Mouse (Mus musculus) embryonic facial prominence, embryonic 10.5 days (tissue): ENCODE results near the gene Hist1h2ak. TPM values are rescaled to one million over a fixed set of nuclear protein-coding genes. Genes with fewer than 3 reads are reported as not detected.
A peak's percentile ranks its signal among the peaks of the same experiment; 100 is the strongest.
"Not testable (repeated sequence)": the region's sequence is repeated elsewhere in the genome, so short reads cannot be mapped to it uniquely, and the experiment has no call there.

Experiments
- DNase-seq: peaks from one replicate; pipeline ENCODE4 v3.0.0-alpha.2; 2017; ENCODE audit warnings: low spot score
- H3K27ac ChIP-seq: fragments of 300-500 bp; sonication (generic); replicated peaks from 2 replicates; pipeline ENCODE4 v1.5.1; 2016; ENCODE audit warnings: mild to moderate bottlenecking
- H3K27me3 ChIP-seq: fragments of 300-500 bp; sonication (generic); replicated peaks from 2 replicates; pipeline ENCODE4 v1.6.1; 2016; ENCODE audit warnings: low read depth, mild to moderate bottlenecking; ENCODE audit not compliant: poor library complexity, severe bottlenecking
- H3K36me3 ChIP-seq: fragments of 300-500 bp; sonication (generic); replicated peaks from 2 replicates; pipeline ENCODE4 v1.6.1; 2016; ENCODE audit warnings: mild to moderate bottlenecking, moderate library complexity
- H3K4me1 ChIP-seq: fragments of 300-500 bp; sonication (generic); 2 replicates; pipeline ENCODE4 v1.6.1; 2016
- H3K4me3 ChIP-seq: fragments of 300-500 bp; sonication (generic); 2 replicates; pipeline ENCODE4 v1.5.1; 2016; ENCODE audit warnings: mild to moderate bottlenecking, moderate library complexity
- H3K9me3 ChIP-seq: fragments of 300-500 bp; sonication (generic); 2 replicates; pipeline ENCODE4 v1.6.1; 2016; ENCODE audit warnings: mild to moderate bottlenecking
- WGBS: fragments of 180-500 bp; shearing (Covaris S2); methylation state at CpG from one replicate; pipeline ENCODE4 v1.1.7; 2016; 5-methylcytosine and 5-hydroxymethylcytosine counted together
- polyA plus RNA-seq: library from polyadenylated mRNA; unstranded; fragments of >200 nt; fragmentation: Nextera tagmentation; extraction: Ambion mirVana; gene quantifications from 2 replicates; pipeline ENCODE4 v1.2.1, GENCODE M21; 2016

The Hist1h2ak gene
- polyA plus RNA-seq, 1 experiment from 2014 or later, result 21.7 TPM

DNA sequence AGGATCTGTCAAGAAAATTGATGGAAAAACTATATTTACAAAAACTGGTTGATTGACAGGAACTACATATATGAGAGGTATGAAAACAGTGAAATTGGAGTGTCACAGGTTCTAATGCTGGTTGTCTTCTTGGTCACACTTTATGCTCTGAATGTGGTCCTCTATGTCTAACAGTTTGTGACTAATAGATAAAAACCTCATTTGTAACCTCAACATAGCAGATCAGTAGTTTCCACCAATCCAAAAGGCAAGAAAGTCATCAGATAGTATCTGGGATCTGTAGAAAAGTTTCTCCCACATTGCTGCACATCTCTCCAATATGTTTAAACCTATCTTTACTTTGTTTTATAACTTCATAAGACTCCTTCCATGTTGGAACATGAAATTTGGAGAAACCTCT is 2.2 kb downstream of the Hist1h2ak start:
- Histone ChIP-seq H3K36me3 (no peaks in the 10 kb centered on the region), H3K27ac (peak overlapping the region; percentile 94), H3K9me3 (no peaks in the 10 kb centered on the region), H3K4me3 (peak overlapping the region; percentile 65), H3K27me3 (no peaks in the 10 kb centered on the region), H3K4me1 (peaks cover 46% of the 10 kb centered on the region)
- no peak for DNase-seq

DNA sequence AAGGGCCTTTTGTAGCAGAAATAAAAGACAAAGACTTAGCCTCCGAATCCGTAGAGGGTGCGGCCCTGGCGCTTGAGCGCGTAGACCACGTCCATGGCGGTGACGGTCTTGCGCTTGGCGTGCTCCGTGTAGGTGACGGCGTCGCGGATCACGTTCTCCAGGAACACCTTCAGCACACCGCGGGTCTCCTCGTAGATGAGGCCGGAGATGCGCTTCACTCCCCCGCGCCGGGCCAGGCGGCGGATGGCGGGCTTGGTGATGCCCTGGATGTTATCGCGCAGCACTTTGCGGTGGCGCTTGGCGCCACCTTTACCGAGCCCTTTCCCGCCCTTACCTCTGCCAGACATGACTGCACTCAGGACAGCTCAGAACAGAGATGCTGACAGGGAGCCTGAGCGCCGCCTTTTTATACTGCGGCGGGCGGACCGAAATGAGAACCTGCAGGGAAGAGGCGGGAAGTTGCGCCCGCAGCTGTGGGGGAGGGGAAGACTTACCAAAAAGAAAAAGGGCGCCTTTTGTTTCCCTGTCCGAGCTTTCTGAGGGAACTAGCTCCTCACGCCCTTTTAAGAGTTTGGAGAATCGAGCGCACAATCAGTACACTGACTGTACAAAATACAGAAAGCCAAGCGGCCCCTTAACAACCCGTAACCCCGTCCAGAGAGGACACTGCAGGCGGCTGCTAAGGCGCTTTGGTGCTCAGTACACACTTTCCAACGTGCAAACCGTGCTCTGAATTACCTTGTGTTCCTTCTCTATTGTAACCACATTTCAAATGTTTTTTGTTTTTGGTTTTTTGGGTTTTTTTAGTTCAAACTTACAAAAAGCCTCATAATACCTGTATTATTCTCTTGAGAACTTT is 3.2 kb downstream of the Hist1h2ak start, which contains the start of gene Hist1h4k:
Gene Hist1h4k, minus strand, starts transcription at position 347 of the 859 bp plus-strand sequence.
- not testable (repeated sequence) for H3K9me3 ChIP-seq, H3K27me3 ChIP-seq, H3K36me3 ChIP-seq
- WGBS, result under 1% methylated on average over 48 of the region's 56 CpGs
- peak; percentile 94 for DNase-seq
- H3K27ac ChIP-seq, result peak within 1 kb of the TSS; percentile 94
- peaks cover 41% of the 10 kb centered on the region for H3K4me1 ChIP-seq
- peak within 1 kb of the TSS; percentile 65 for H3K4me3 ChIP-seq

GRCm38 (mm10) chr13:21749387-21750158 is 4.1 kb downstream of the Hist1h2ak start:
- DNase-seq, result peak; percentile 63
- Histone ChIP-seq H3K27ac (peak overlapping the region; percentile 94), H3K4me1 (peaks cover 38% of the 10 kb centered on the region), H3K27me3 (no peaks in the 10 kb centered on the region), H3K36me3 (no peaks in the 10 kb centered on the region), H3K9me3 (no peaks in the 10 kb centered on the region), H3K4me3 (peak overlapping the region; percentile 65)
- 7% methylated on average over 5 of the region's 5 CpGs for WGBS

GRCm38 (mm10) chr13:21745006-21745405 is 8.6 kb downstream of the Hist1h2ak start:
- H3K9me3 ChIP-seq, result no peaks in the 10 kb centered on the region
- no peaks in the 10 kb centered on the region for H3K36me3 ChIP-seq
- H3K27ac ChIP-seq, result no peak overlapping the region
- peaks cover 16% of the 10 kb centered on the region; the same call in 1 of the 2 replicates for H3K4me1 ChIP-seq
- 92% methylated on average over 1 of the region's 1 CpGs for WGBS
- no peak for DNase-seq
- no peaks in the 10 kb centered on the region for H3K27me3 ChIP-seq
- no peak overlapping the region for H3K4me3 ChIP-seq

DNA sequence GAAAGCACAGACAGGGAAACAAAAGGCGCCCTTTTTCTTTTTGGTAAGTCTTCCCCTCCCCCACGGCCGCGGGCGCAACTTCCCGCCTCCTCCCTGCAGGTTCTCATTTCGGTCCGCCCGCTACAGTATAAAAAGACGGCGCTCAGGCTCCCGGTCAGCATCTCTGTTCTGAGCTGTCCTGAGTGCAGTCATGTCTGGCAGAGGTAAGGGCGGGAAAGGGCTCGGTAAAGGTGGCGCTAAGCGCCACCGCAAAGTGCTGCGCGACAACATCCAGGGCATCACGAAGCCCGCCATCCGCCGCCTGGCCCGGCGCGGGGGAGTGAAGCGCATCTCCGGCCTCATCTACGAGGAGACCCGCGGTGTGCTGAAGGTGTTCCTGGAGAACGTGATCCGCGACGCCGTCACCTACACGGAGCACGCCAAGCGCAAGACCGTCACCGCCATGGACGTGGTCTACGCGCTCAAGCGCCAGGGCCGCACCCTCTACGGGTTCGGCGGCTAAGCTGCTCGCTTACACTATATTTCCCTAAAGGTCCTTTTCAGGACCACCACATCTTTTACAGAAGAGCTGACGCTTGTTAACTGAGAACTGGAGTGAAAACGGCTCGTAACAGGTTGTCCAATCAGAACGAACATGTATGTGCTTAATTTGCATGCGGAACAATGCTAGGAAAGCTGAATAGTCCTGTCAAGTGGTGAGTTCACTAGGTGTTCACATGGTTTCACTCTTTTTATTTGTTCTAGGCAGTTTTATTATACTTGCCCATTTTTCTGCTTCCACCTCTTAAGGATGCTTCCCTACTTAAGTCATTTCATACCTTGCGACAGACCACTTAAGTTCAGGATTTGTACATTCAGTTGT is 18.5 kb downstream of the Hist1h2ak start, which contains the start of gene Hist1h4j:
Gene Hist1h4j, plus strand, starts transcription at position 159 of the 862 bp plus-strand sequence.
- under 1% methylated on average over 49 of the region's 56 CpGs for WGBS
- H3K9me3 ChIP-seq, H3K36me3 ChIP-seq, H3K27me3 ChIP-seq: not testable (repeated sequence)
- peaks cover 19% of the 10 kb centered on the region for H3K4me1 ChIP-seq
- peak within 1 kb of the TSS; percentile 63 for H3K4me3 ChIP-seq
- H3K27ac ChIP-seq, result peak within 1 kb of the TSS; percentile 99
- DNase-seq, result peak; percentile 95

GRCm38 (mm10) chr13:21734010-21734905 is 19.4 kb downstream of the Hist1h2ak start:
- Histone ChIP-seq H3K4me3 (peak overlapping the region; percentile 63), H3K27me3 (no peaks in the 10 kb centered on the region), H3K4me1 (peaks cover 19% of the 10 kb centered on the region), H3K9me3 (no peaks in the 10 kb centered on the region), H3K27ac (peak overlapping the region; percentile 99), H3K36me3 (no peaks in the 10 kb centered on the region)
- DNase-seq, result peak; percentile 84
- WGBS, result under 1% methylated on average over 21 of the region's 21 CpGs

- 66% methylated on average over 5 of the region's 5 CpGs for WGBS
- Histone ChIP-seq H3K9me3 (no peaks in the 10 kb centered on the region), H3K27ac (peak overlapping the region; percentile 99), H3K4me3 (peak overlapping the region; percentile 63), H3K4me1 (peaks cover 19% of the 10 kb centered on the region), H3K36me3 (no peaks in the 10 kb centered on the region), H3K27me3 (no peaks in the 10 kb centered on the region)
- DNase-seq, result peak; percentile 58
Observed at GRCm38 (mm10) chr13:21733466-21733865, 20.2 kb downstream of the Hist1h2ak start.

DNA sequence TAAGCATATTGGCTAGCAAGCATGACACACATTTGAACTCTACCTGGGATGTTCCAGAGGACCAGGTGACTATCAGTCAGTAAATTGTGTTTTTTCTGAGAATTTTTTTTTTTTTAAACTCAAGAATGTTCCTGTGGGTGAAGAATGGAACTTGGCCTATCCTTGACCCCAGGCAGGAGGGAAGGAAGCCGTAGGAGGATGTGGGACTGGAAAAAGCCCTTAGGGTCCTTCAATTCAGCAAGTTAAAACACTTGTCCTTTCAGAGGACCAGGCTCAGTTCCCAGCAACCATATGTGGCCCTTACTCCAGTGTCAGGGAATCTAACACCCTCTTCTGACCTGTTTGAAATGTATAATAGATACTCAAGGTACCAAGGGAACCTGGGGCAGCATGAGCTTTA is 24.1 kb downstream of the Hist1h2ak start:
- H3K9me3 ChIP-seq, result no peaks in the 10 kb centered on the region
- H3K4me1 ChIP-seq, result peaks cover 22% of the 10 kb centered on the region
- no peak overlapping the region for H3K4me3 ChIP-seq
- no peaks in the 10 kb centered on the region for H3K36me3 ChIP-seq
- WGBS, result 29% methylated on average over 1 of the region's 1 CpGs
- no peaks in the 10 kb centered on the region for H3K27me3 ChIP-seq
- DNase-seq, result no peak
- H3K27ac ChIP-seq, result no peak overlapping the region

- H3K4me1 ChIP-seq, result peaks cover 9% of the 10 kb centered on the region
- WGBS, result 29% methylated on average over 11 of the region's 11 CpGs
- no peaks in the 10 kb centered on the region for H3K36me3 ChIP-seq
- no peaks in the 10 kb centered on the region for H3K27me3 ChIP-seq
- no peak for DNase-seq
- no peak overlapping the region for H3K4me3 ChIP-seq
- no peaks in the 10 kb centered on the region for H3K9me3 ChIP-seq
- H3K27ac ChIP-seq, result peak overlapping the region; percentile 59
Observed at GRCm38 (mm10) chr13:21727948-21728572, 25.6 kb downstream of the Hist1h2ak start.

DNA sequence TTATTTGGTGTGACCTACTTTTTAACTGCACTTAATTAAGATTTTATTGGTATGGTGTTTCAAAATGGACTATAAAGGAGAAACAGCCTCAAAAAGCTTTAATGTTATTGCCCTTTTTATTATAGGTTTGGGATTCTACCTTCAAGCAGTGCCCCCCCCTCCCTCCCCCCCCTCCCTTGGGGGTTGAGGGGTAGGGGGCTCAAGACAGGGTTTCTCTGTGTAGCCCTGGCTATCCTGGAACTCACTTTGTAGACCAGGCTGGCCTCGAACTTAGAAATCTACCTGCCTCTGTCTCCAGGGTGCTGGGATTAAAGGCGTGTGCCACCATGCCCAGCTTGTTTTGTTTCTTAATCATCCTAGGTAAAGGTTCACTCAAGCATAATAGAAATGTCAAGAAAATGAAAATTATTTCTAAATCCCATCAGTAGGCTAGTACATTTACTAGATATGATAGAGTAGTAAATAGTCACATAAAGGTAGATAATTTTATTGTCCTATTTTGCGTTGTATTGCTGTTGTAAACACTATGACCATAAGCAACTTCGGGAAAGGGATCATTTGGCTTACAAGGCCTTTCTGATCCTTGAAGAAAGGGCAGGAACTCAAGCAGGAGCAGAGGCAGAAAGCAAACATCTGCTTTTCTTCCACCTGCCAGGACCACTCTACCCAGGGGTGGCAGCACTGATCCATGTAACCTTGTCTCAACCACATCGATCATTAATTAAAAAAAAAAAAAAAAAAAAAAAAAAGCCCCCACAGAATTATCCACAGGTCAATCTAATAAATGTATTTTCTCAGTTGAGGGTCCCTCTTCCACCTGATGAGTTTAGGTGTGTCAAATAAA is 30.4 kb downstream of the Hist1h2ak start:
- Histone ChIP-seq H3K9me3 (no peaks in the 10 kb centered on the region), H3K27me3 (no peaks in the 10 kb centered on the region), H3K36me3 (no peaks in the 10 kb centered on the region), H3K4me1 (peaks cover 37% of the 10 kb centered on the region), H3K4me3 (peak overlapping the region; percentile 57), H3K27ac (peak overlapping the region; percentile 91)
- 32% methylated on average over 5 of the region's 5 CpGs for whole genome bisulfite sequencing
- peak; percentile 49 for DNase-seq
